Mouse (Mus musculus) kidney, postnatal 0 days (tissue): ENCODE results near the gene Gja10. TPM values are rescaled to one million over a fixed set of nuclear protein-coding genes. Genes with fewer than 3 reads are reported as not detected.

Source experiments
- ATAC-seq: fragments of 200-750 bp; cut with Nextera tagmentation; replicated peaks from 2 replicates; pipeline ENCODE4 v1.8.0; 2017; ENCODE audit warnings: low read depth, moderate number of reproducible peaks, moderate TSS enrichment, moderate library complexity; ENCODE audit not compliant: low FRiP score
- DNase-seq: peaks from one replicate; pipeline ENCODE4 v3.0.0-alpha.2; 2016; ENCODE audit warnings: low spot score
- H3K27ac ChIP-seq: fragments of 300-500 bp; sonication (generic); 2 replicates; pipeline ENCODE4 v1.5.1; 2014; ENCODE audit warnings: mild to moderate bottlenecking
- H3K27me3 ChIP-seq: fragments of 300-500 bp; sonication (generic); 2 replicates; pipeline ENCODE4 v1.6.1; 2014; ENCODE audit warnings: low read length, mixed read lengths; ENCODE audit not compliant: insufficient read depth
- H3K36me3 ChIP-seq: fragments of 300-500 bp; sonication (generic); 2 replicates; pipeline ENCODE4 v1.6.1; 2014; ENCODE audit warnings: low read length, mixed read lengths; ENCODE audit not compliant: insufficient read depth
- H3K4me1 ChIP-seq: fragments of 300-500 bp; sonication (generic); replicated peaks from 2 replicates; pipeline ENCODE4 v1.6.1; 2014; ENCODE audit warnings: antibody characterized with exemption, low read length, mixed read lengths; ENCODE audit not compliant: insufficient read depth
- H3K4me2 ChIP-seq: fragments of 300-500 bp; sonication (generic); 2 replicates; pipeline ENCODE4 v1.6.1; 2014; ENCODE audit warnings: mild to moderate bottlenecking, low read length, moderate library complexity, mixed read lengths
- H3K4me3 ChIP-seq: fragments of 300-500 bp; sonication (generic); replicated peaks from 2 replicates; pipeline ENCODE4 v1.5.1; 2014; ENCODE audit warnings: low read depth, low read length
- H3K9ac ChIP-seq: fragments of 300-500 bp; sonication (generic); 2 replicates; pipeline ENCODE4 v1.6.1; 2014; ENCODE audit warnings: low read depth, low read length
- H3K9me3 ChIP-seq: fragments of 300-500 bp; sonication (generic); replicated peaks from 2 replicates; pipeline ENCODE4 v1.6.1; 2016; ENCODE audit warnings: low read length, inconsistent platforms, mixed read lengths
- CTCF ChIP-seq: IDR thresholded peaks from 2 replicates; pipeline ENCODE4 v1.5.1; 2016; ENCODE audit warnings: antibody characterized with exemption, low read depth, mild to moderate bottlenecking, moderate library complexity
- WGBS: fragments of 180-500 bp; shearing (Covaris S2); extraction: QIAGEN DNeasy Blood & Tissue Kit; methylation state at CpG from one replicate; pipeline ENCODE4 v1.1.7; 2014; 5-methylcytosine and 5-hydroxymethylcytosine counted together
- polyA plus RNA-seq: library from polyadenylated mRNA; unstranded; fragments of >200 nt; fragmentation: Nextera tagmentation; extraction: Ambion mirVana; gene quantifications from 2 replicates; pipeline ENCODE4 v1.2.1, GENCODE M21; 2015

Gja10 gene
- polyA plus RNA-seq, 1 experiment from 2014 or later, result not detected

GRCm38 (mm10) chr4:32551337-32551736, 51.2 kb downstream of the Gja10 start:
- peak; percentile 44 for DNase-seq
- peak; percentile 66 for TF ChIP-seq CTCF

GRCm38 (mm10) chr4:32549150-32549549, 53.4 kb downstream of the Gja10 start:
- Histone ChIP-seq H3K4me2 (no peak overlapping the region), H3K36me3 (no peaks in the 10 kb centered on the region), H3K9ac (no peak overlapping the region), H3K4me1 (no peaks in the 10 kb centered on the region), H3K27ac (no peak overlapping the region), H3K9me3 (no peaks in the 10 kb centered on the region), H3K4me3 (no peak overlapping the region), H3K27me3 (no peaks in the 10 kb centered on the region)
- 81% methylated on average over 1 of the region's 1 CpGs for WGBS
- TF ChIP-seq CTCF, result no peak
- no peak for ATAC-seq
- no peak for DNase-seq

More at GRCm38 (mm10) chr4:32551337-32551736, 51.2 kb downstream of the Gja10 start:
- Histone ChIP-seq H3K4me2 (no peak overlapping the region), H3K4me1 (no peaks in the 10 kb centered on the region), H3K9ac (no peak overlapping the region), H3K4me3 (no peak overlapping the region), H3K27me3 (no peaks in the 10 kb centered on the region), H3K9me3 (no peaks in the 10 kb centered on the region), H3K27ac (no peak overlapping the region), H3K36me3 (no peaks in the 10 kb centered on the region)
- WGBS, result 53% methylated on average over 4 of the region's 4 CpGs
- no peak for ATAC-seq

Other genes with a start within 250 kb of the Gja10 start
- 35.3 and 38.7 TPM in 2 replicates for gene Casp8ap2, start 12.7 kb upstream of the Gja10 start, polyA plus RNA-seq
- gene Mdn1, start 54.4 kb upstream of the Gja10 start, polyA plus RNA-seq, result 7.0 and 7.4 TPM in 2 replicates
- 132 and 143 TPM in 2 replicates for gene Lyrm2, start 197.5 kb upstream of the Gja10 start, polyA plus RNA-seq